Mouse (Mus musculus): ENCODE measurements around the gene Olfr465-ps1. TPM values are rescaled to one million over a fixed set of nuclear protein-coding genes. Genes with fewer than 3 reads are reported as not detected.

Olfr465-ps1 gene
- total RNA-seq (2014; rRNA removed) (not detected in 2 replicates), polyA plus RNA-seq (2015; fragmentation: Nextera tagmentation; extraction: Ambion mirVana) (not detected in 2 replicates)

DNA sequence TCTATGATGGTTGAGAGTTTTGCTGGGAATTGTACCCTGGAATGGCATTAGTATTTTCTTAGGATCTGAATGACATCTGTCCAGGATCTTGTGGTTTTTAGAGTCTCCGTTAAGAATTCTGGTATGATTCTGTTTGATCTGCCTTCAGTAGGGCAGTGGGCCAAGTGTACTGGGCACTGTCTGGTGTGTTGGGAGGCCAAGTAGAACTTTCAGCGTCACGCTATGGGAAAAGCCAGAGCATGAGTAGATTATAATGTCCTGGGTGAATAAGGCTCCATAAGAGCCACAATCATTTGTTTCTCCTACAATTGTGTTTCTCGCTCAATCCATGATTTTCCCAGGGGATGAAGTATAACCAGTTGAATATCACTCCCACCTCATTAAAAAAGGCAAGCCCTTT is at the start of gene Olfr465-ps1:
Gene Olfr465-ps1, plus strand, starts transcription at position 301 of the 400 bp plus-strand sequence.
- ATAC-seq (no peak), DNase-seq (ENCODE audit: low spot score) (no peak)
- no peaks in the 10 kb centered on the region for H3K9me3 ChIP-seq (ENCODE audit: low read length)
- no peak within 1 kb of the TSS for H3K27ac ChIP-seq
- H3K4me1 ChIP-seq (ENCODE audit: insufficient read depth, low read length), result no peaks in the 10 kb centered on the region
- no peaks in the 10 kb centered on the region for H3K27me3 ChIP-seq (ENCODE audit: insufficient read depth, low read length)
- H3K4me2 ChIP-seq (ENCODE audit: low read depth, low read length), result no peak within 1 kb of the TSS
- H3K36me3 ChIP-seq (ENCODE audit: insufficient read depth, low read length), result no peaks in the 10 kb centered on the region
- TF ChIP-seq CTCF (IDR thresholded peaks at IDR 0.05; ENCODE audit: low read depth), result no peak
- H3K4me3 ChIP-seq (ENCODE audit: low read length), result no peak within 1 kb of the TSS
- no peak within 1 kb of the TSS for H3K9ac ChIP-seq (replicated peaks; ENCODE audit: low read length)
- 88% methylated on average over 4 of the region's 4 CpGs for WGBS

DNA sequence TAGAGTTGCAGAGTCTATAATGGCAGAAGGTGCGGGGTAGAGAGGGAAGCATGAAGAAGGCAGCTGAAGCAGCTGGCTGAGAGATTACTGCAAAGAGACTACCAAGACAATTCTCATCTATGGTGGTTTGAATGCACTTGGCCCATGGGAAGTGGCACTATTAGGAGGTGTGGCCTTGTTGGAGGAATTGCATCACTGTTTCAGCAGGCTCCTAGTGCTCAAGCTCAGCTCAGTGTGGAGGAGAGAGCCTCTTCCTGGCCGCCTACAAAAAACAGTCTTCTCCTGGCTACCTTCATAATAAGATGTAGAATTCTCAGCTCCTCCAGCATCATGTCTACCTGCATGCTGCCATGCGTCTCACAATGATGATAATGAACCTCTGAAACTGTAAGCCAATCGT is 42.0 kb upstream of the Olfr465-ps1 start:
- H3K27me3 ChIP-seq (ENCODE audit: insufficient read depth, low read length), result no peaks in the 10 kb centered on the region
- H3K9ac ChIP-seq (replicated peaks; ENCODE audit: low read length), result no peak overlapping the region
- ATAC-seq (no peak), DNase-seq (ENCODE audit: low spot score) (no peak)
- H3K27ac ChIP-seq, result no peak overlapping the region
- 0 out of 2 replicates have a peak, but pooled peaks cover 2% of the 10 kb centered on the region for H3K9me3 ChIP-seq (ENCODE audit: low read length)
- H3K4me3 ChIP-seq (ENCODE audit: low read length), result no peak overlapping the region
- 98% methylated on average over 4 of the region's 4 CpGs for WGBS
- no peak for TF ChIP-seq CTCF (IDR thresholded peaks at IDR 0.05; ENCODE audit: low read depth)
- H3K4me1 ChIP-seq (ENCODE audit: insufficient read depth, low read length), result no peaks in the 10 kb centered on the region
- no peak overlapping the region for H3K4me2 ChIP-seq (ENCODE audit: low read depth, low read length)
- no peaks in the 10 kb centered on the region for H3K36me3 ChIP-seq (ENCODE audit: insufficient read depth, low read length)

- H3K27me3 ChIP-seq (ENCODE audit: insufficient read depth, low read length), result no peaks in the 10 kb centered on the region
- ATAC-seq, result no peak
- TF ChIP-seq CTCF (IDR thresholded peaks at IDR 0.05; ENCODE audit: low read depth), result no peak
- no peaks in the 10 kb centered on the region for H3K36me3 ChIP-seq (ENCODE audit: insufficient read depth, low read length)
- H3K27ac ChIP-seq, result no peak overlapping the region
- H3K9ac ChIP-seq (replicated peaks; ENCODE audit: low read length), result no peak overlapping the region
- no peak for DNase-seq (ENCODE audit: low spot score)
- H3K9me3 ChIP-seq (ENCODE audit: low read length), result 0 out of 2 replicates have a peak, but pooled peaks cover 2% of the 10 kb centered on the region
- no peak overlapping the region for H3K4me2 ChIP-seq (ENCODE audit: low read depth, low read length)
- no peaks in the 10 kb centered on the region for H3K4me1 ChIP-seq (ENCODE audit: insufficient read depth, low read length)
- no peak overlapping the region for H3K4me3 ChIP-seq (ENCODE audit: low read length)
Measured at GRCm38 (mm10) chr13:65097018-65097417, 40.9 kb upstream of the Olfr465-ps1 start.

DNA sequence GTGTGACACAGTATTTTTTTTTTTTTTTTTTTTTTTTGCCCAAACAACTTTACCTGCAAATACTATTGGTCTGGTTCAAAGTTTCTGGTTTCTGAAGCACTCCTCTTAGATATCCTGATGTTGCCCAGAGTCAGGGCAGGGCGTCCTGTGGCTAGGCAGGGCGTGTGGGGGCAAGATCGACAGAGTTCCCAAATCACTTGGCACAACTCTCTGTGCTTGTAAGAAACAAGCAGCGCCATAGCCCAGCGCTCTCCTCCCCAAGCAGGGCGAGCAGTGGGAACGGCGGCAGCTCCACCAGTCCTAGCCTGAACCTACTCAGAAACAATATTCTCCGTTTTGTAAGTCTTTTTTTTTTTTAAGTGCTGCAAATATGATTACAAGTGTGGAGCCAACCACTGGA is 37.2 kb upstream of the Olfr465-ps1 start:
- no peaks in the 10 kb centered on the region for H3K27me3 ChIP-seq (ENCODE audit: insufficient read depth, low read length)
- DNase-seq (ENCODE audit: low spot score), result no peak
- H3K9me3 ChIP-seq (ENCODE audit: low read length), result 0 out of 2 replicates have a peak, but pooled peaks cover 5% of the 10 kb centered on the region
- no peak overlapping the region for H3K9ac ChIP-seq (replicated peaks; ENCODE audit: low read length)
- no peak for ATAC-seq
- TF ChIP-seq CTCF (IDR thresholded peaks at IDR 0.05; ENCODE audit: low read depth), result no peak
- 94% methylated on average over 9 of the region's 9 CpGs for WGBS
- H3K27ac ChIP-seq, result no peak overlapping the region
- H3K4me1 ChIP-seq (ENCODE audit: insufficient read depth, low read length), result no peaks in the 10 kb centered on the region
- no peak overlapping the region for H3K4me3 ChIP-seq (ENCODE audit: low read length)
- H3K36me3 ChIP-seq (ENCODE audit: insufficient read depth, low read length), result no peaks in the 10 kb centered on the region
- no peak overlapping the region for H3K4me2 ChIP-seq (ENCODE audit: low read depth, low read length)

- no peaks in the 10 kb centered on the region for H3K36me3 ChIP-seq (ENCODE audit: insufficient read depth, low read length)
- H3K27me3 ChIP-seq (ENCODE audit: insufficient read depth, low read length), result no peaks in the 10 kb centered on the region
- ATAC-seq, result no peak
- no peak for DNase-seq (ENCODE audit: low spot score)
- H3K9ac ChIP-seq (replicated peaks; ENCODE audit: low read length), result no peak overlapping the region
- H3K4me2 ChIP-seq (ENCODE audit: low read depth, low read length), result no peak overlapping the region
- H3K9me3 ChIP-seq (ENCODE audit: low read length), result 0 out of 2 replicates have a peak, but pooled peaks cover 5% of the 10 kb centered on the region
- 94% methylated on average over 3 of the region's 3 CpGs for WGBS
- no peak overlapping the region for H3K4me3 ChIP-seq (ENCODE audit: low read length)
- no peak overlapping the region for H3K27ac ChIP-seq
- TF ChIP-seq CTCF (IDR thresholded peaks at IDR 0.05; ENCODE audit: low read depth), result no peak
- no peaks in the 10 kb centered on the region for H3K4me1 ChIP-seq (ENCODE audit: insufficient read depth, low read length)
Measured at GRCm38 (mm10) chr13:65101232-65101631, 36.7 kb upstream of the Olfr465-ps1 start.

GRCm38 (mm10) chr13:65111961-65112360 is 25.9 kb upstream of the Olfr465-ps1 start:
- Histone ChIP-seq H3K4me3 (ENCODE audit: low read length) (peak overlapping the region; percentile 94), H3K36me3 (ENCODE audit: insufficient read depth, low read length) (no peaks in the 10 kb centered on the region), H3K27ac (peak overlapping the region; percentile 86), H3K9me3 (ENCODE audit: low read length) (no peaks in the 10 kb centered on the region), H3K9ac (replicated peaks; ENCODE audit: low read length) (peak overlapping the region; percentile 89), H3K4me1 (ENCODE audit: insufficient read depth, low read length) (peaks cover 8% of the 10 kb centered on the region; the same call in 1 of the 2 replicates), H3K27me3 (ENCODE audit: insufficient read depth, low read length) (no peaks in the 10 kb centered on the region), H3K4me2 (ENCODE audit: low read depth, low read length) (peak overlapping the region; percentile 85)
- no peak for TF ChIP-seq CTCF (IDR thresholded peaks at IDR 0.05; ENCODE audit: low read depth)
- ATAC-seq (no peak), DNase-seq (ENCODE audit: low spot score) (peak; percentile 1)
- 0% methylated on average over 5 of the region's 5 CpGs for WGBS

- WGBS, result under 1% methylated on average over 60 of the region's 60 CpGs
- Histone ChIP-seq H3K36me3 (ENCODE audit: insufficient read depth, low read length) (no peaks in the 10 kb centered on the region), H3K27ac (peak within 1 kb of the TSS; percentile 86), H3K4me1 (ENCODE audit: insufficient read depth, low read length) (peaks cover 8% of the 10 kb centered on the region; the same call in 1 of the 2 replicates), H3K4me2 (ENCODE audit: low read depth, low read length) (peak within 1 kb of the TSS; percentile 85), H3K9me3 (ENCODE audit: low read length) (no peaks in the 10 kb centered on the region), H3K27me3 (ENCODE audit: insufficient read depth, low read length) (no peaks in the 10 kb centered on the region), H3K4me3 (ENCODE audit: low read length) (peak within 1 kb of the TSS; percentile 94), H3K9ac (replicated peaks; ENCODE audit: low read length) (peak within 1 kb of the TSS; percentile 89)
- DNase-seq (ENCODE audit: low spot score) (peak; percentile 98), ATAC-seq (peak; percentile 100)
- TF ChIP-seq CTCF (IDR thresholded peaks at IDR 0.05; ENCODE audit: low read depth), result no peak
Measured at GRCm38 (mm10) chr13:65112459-65113110, 25.3 kb upstream of the Olfr465-ps1 start, which contains the start of gene Mfsd14b. Gene Mfsd14b (minus strand): TSS chr13:65112975.
